Mouse (Mus musculus): ENCODE data around the gene L3mbtl3. TPM values are rescaled to one million over a fixed set of nuclear protein-coding genes. Genes with fewer than 3 reads are reported as not detected.

The L3mbtl3 gene
- polyA plus RNA-seq (2015; fragmentation: Nextera tagmentation; extraction: Ambion mirVana), result 8.6 and 8.9 TPM in 2 replicates

GRCm38 (mm10) chr10:26375790-26376545 is at the start of gene L3mbtl3:
Gene L3mbtl3, minus strand, starts transcription at chr10:26375971.
- Histone ChIP-seq H3K4me1 (peaks cover 21% of the 10 kb centered on the region), H3K9me3 (no peaks in the 10 kb centered on the region), H3K27ac (replicated peaks) (peak within 1 kb of the TSS; percentile 93), H3K4me3 (peak within 1 kb of the TSS; percentile 88), H3K4me2 (peak within 1 kb of the TSS; percentile 93), H3K36me3 (no peaks in the 10 kb centered on the region), H3K9ac (peak within 1 kb of the TSS; percentile 94), H3K27me3 (replicated peaks) (no peaks in the 10 kb centered on the region)
- 3% methylated on average over 42 of the region's 42 CpGs for WGBS
- ATAC-seq (ENCODE audit: extremely low read depth, insufficient number of reproducible peaks, low FRiP score, low TSS enrichment), result no peak

GRCm38 (mm10) chr10:26421168-26421567 is 45.4 kb upstream of the L3mbtl3 start:
- 63% methylated on average over 2 of the region's 2 CpGs for WGBS
- no peak overlapping the region for H3K4me3 ChIP-seq
- H3K27ac ChIP-seq (replicated peaks), result no peak overlapping the region
- 0 out of 2 replicates have a peak, but pooled peaks cover 2% of the 10 kb centered on the region for H3K4me1 ChIP-seq
- no peak overlapping the region for H3K9ac ChIP-seq
- H3K9me3 ChIP-seq, result no peaks in the 10 kb centered on the region
- ATAC-seq (ENCODE audit: extremely low read depth, insufficient number of reproducible peaks, low FRiP score, low TSS enrichment), result no peak
- no peaks in the 10 kb centered on the region for H3K27me3 ChIP-seq (replicated peaks)
- no peak overlapping the region for H3K4me2 ChIP-seq
- no peaks in the 10 kb centered on the region for H3K36me3 ChIP-seq

GRCm38 (mm10) chr10:26388656-26389055 is 12.9 kb upstream of the L3mbtl3 start:
- Histone ChIP-seq H3K9me3 (no peaks in the 10 kb centered on the region), H3K4me3 (no peak overlapping the region), H3K36me3 (no peaks in the 10 kb centered on the region), H3K27ac (replicated peaks) (no peak overlapping the region), H3K4me2 (no peak overlapping the region), H3K27me3 (replicated peaks) (no peaks in the 10 kb centered on the region), H3K4me1 (no peaks in the 10 kb centered on the region), H3K9ac (no peak overlapping the region)
- no peak for ATAC-seq (ENCODE audit: extremely low read depth, insufficient number of reproducible peaks, low FRiP score, low TSS enrichment)

GRCm38 (mm10) chr10:26377332-26377602 is 1.5 kb upstream of the L3mbtl3 start:
- Histone ChIP-seq H3K27me3 (replicated peaks) (no peaks in the 10 kb centered on the region), H3K4me1 (peaks cover 13% of the 10 kb centered on the region), H3K4me2 (no peak overlapping the region), H3K9me3 (no peaks in the 10 kb centered on the region), H3K4me3 (no peak overlapping the region), H3K9ac (no peak overlapping the region), H3K27ac (replicated peaks) (no peak overlapping the region), H3K36me3 (no peaks in the 10 kb centered on the region)
- ATAC-seq (ENCODE audit: extremely low read depth, insufficient number of reproducible peaks, low FRiP score, low TSS enrichment), result no peak
- 82% methylated on average over 6 of the region's 6 CpGs for WGBS

GRCm38 (mm10) chr10:26376546-26377331 is 968 bp upstream of the L3mbtl3 start:
- Histone ChIP-seq H3K9me3 (no peaks in the 10 kb centered on the region), H3K4me3 (peak overlapping the region; percentile 88), H3K27me3 (replicated peaks) (no peaks in the 10 kb centered on the region), H3K9ac (peak overlapping the region; percentile 94), H3K27ac (replicated peaks) (no peak overlapping the region; the same call in 1 of the 2 replicates), H3K4me1 (peaks cover 17% of the 10 kb centered on the region), H3K36me3 (no peaks in the 10 kb centered on the region), H3K4me2 (peak overlapping the region; percentile 93)
- 51% methylated on average over 10 of the region's 10 CpGs for WGBS
- ATAC-seq (ENCODE audit: extremely low read depth, insufficient number of reproducible peaks, low FRiP score, low TSS enrichment), result no peak

GRCm38 (mm10) chr10:26375351-26375751 is 420 bp downstream of the L3mbtl3 start:
- ATAC-seq (ENCODE audit: extremely low read depth, insufficient number of reproducible peaks, low FRiP score, low TSS enrichment), result 0 out of 2 replicates have a peak, but pooled peaks have one; percentile 28
- WGBS, result 1% methylated on average over 23 of the region's 30 CpGs
- Histone ChIP-seq H3K9ac (peak overlapping the region; percentile 94), H3K4me1 (peaks cover 21% of the 10 kb centered on the region), H3K4me3 (peak overlapping the region; percentile 88), H3K27ac (replicated peaks) (peak overlapping the region; percentile 93), H3K9me3 (no peaks in the 10 kb centered on the region), H3K36me3 (no peaks in the 10 kb centered on the region), H3K4me2 (peak overlapping the region; percentile 93), H3K27me3 (replicated peaks) (no peaks in the 10 kb centered on the region)

GRCm38 (mm10) chr10:26374436-26375311 is 1.1 kb downstream of the L3mbtl3 start:
- peaks cover 21% of the 10 kb centered on the region for H3K4me1 ChIP-seq
- peak; percentile 24; the same call in 1 of the 2 replicates for ATAC-seq (ENCODE audit: extremely low read depth, insufficient number of reproducible peaks, low FRiP score, low TSS enrichment)
- no peaks in the 10 kb centered on the region for H3K36me3 ChIP-seq
- H3K4me2 ChIP-seq, result peak overlapping the region; percentile 93
- H3K27me3 ChIP-seq (replicated peaks), result no peaks in the 10 kb centered on the region
- H3K9ac ChIP-seq, result peak overlapping the region; percentile 94
- H3K27ac ChIP-seq (replicated peaks), result peak overlapping the region; percentile 93
- peak overlapping the region; percentile 88 for H3K4me3 ChIP-seq
- no peaks in the 10 kb centered on the region for H3K9me3 ChIP-seq
- WGBS, result under 1% methylated on average over 82 of the region's 101 CpGs

- Histone ChIP-seq H3K27ac (replicated peaks) (peak overlapping the region; percentile 93), H3K9ac (peak overlapping the region; percentile 94), H3K4me2 (peak overlapping the region; percentile 93), H3K4me1 (peaks cover 21% of the 10 kb centered on the region), H3K27me3 (replicated peaks) (no peaks in the 10 kb centered on the region), H3K4me3 (peak overlapping the region; percentile 88), H3K36me3 (peaks cover under 1% of the 10 kb centered on the region; the same call in 1 of the 2 replicates), H3K9me3 (no peaks in the 10 kb centered on the region)
- under 1% methylated on average over 69 of the region's 71 CpGs for WGBS
- peak; percentile 43; the same call in 1 of the 2 replicates for ATAC-seq (ENCODE audit: extremely low read depth, insufficient number of reproducible peaks, low FRiP score, low TSS enrichment)
These were observed 1.8 kb downstream of the L3mbtl3 start for GRCm38 (mm10) chr10:26373951-26374435.

- Histone ChIP-seq H3K4me3 (peak overlapping the region; percentile 88), H3K27ac (replicated peaks) (peak overlapping the region; percentile 93), H3K36me3 (peaks cover 5% of the 10 kb centered on the region; the same call in 1 of the 2 replicates), H3K9ac (peak overlapping the region; percentile 94), H3K4me1 (peaks cover 21% of the 10 kb centered on the region), H3K27me3 (replicated peaks) (no peaks in the 10 kb centered on the region), H3K4me2 (peak overlapping the region; percentile 93), H3K9me3 (no peaks in the 10 kb centered on the region)
- under 1% methylated on average over 51 of the region's 51 CpGs for WGBS
- ATAC-seq (ENCODE audit: extremely low read depth, insufficient number of reproducible peaks, low FRiP score, low TSS enrichment), result no peak
These were observed 2.5 kb downstream of the L3mbtl3 start for GRCm38 (mm10) chr10:26372940-26373931.

GRCm38 (mm10) chr10:26371416-26371815 is 4.4 kb downstream of the L3mbtl3 start:
- WGBS, result 56% methylated on average over 7 of the region's 7 CpGs
- peaks cover 15% of the 10 kb centered on the region for H3K4me1 ChIP-seq
- H3K4me2 ChIP-seq, result no peak overlapping the region
- H3K9me3 ChIP-seq, result no peaks in the 10 kb centered on the region
- H3K4me3 ChIP-seq, result no peak overlapping the region
- peaks cover 14% of the 10 kb centered on the region for H3K36me3 ChIP-seq
- no peak for ATAC-seq (ENCODE audit: extremely low read depth, insufficient number of reproducible peaks, low FRiP score, low TSS enrichment)
- H3K27me3 ChIP-seq (replicated peaks), result no peaks in the 10 kb centered on the region
- no peak overlapping the region for H3K9ac ChIP-seq
- H3K27ac ChIP-seq (replicated peaks), result no peak overlapping the region

All from heart, embryonic 13.5 days (tissue).